Mouse (Mus musculus): Measurements from ENCODE around the gene Mcmbp.

- TF ChIP-seq POLR2A (IDR thresholded peaks at IDR 0.05; ENCODE audit: borderline replicate concordance, insufficient read depth, low read length) = no peak
- TF ChIP-seq CTCF (IDR thresholded peaks at IDR 0.05; ENCODE audit: borderline replicate concordance, insufficient read depth, low read depth, low read length) = no peak
Observed at GRCm38 (mm10) chr7:128738041-128738440, 2.3 kb downstream of the Mcmbp start.

All from cerebellum, adult 2 months (tissue).